Mouse (Mus musculus) ES-E14 (cell line): Measurements from ENCODE around the gene Fgfr1op2. TPM values are rescaled to one million over a fixed set of nuclear protein-coding genes. Genes with fewer than 3 reads are reported as not detected.

Experiments
- DNase-seq: peaks from one replicate; pipeline ENCODE4 v3.0.0-alpha.2; 2013; ENCODE audit warnings: low read depth, low spot score
- H3K27ac ChIP-seq: 2 replicates; pipeline ENCODE4 v1.5.1; 2012; ENCODE audit warnings: low read depth, mild to moderate bottlenecking, low read length, moderate library complexity, mixed read lengths; ENCODE audit not compliant: poor library complexity, insufficient read depth, severe bottlenecking
- H3K36me3 ChIP-seq: 2 replicates; pipeline ENCODE4 v1.6.1; 2012; ENCODE audit warnings: mild to moderate bottlenecking, low read length, moderate library complexity, mixed read lengths; ENCODE audit not compliant: control insufficient read depth, poor library complexity, insufficient read depth, severe bottlenecking
- H3K4me1 ChIP-seq, 2 experiments: fragments of 150-350 bp in 1 of 2; sonication (generic) in 1 of 2; 2 replicates each; pipeline ENCODE4 v1.6.1; 2012; ENCODE audit warnings: low read length in 2 of 2, mild to moderate bottlenecking in 1 of 2, mixed read lengths in 1 of 2; ENCODE audit not compliant: control insufficient read depth in 2 of 2, insufficient read depth in 2 of 2, poor library complexity in 1 of 2
- H3K4me3 ChIP-seq, 2 experiments: fragments of 150-350 bp in 1 of 2; sonication (generic) in 1 of 2; 2 replicates each; pipeline ENCODE4 v1.5.1; 2012; ENCODE audit warnings: low read length in 2 of 2, low read depth in 1 of 2, mild to moderate bottlenecking in 1 of 2, mixed read lengths in 1 of 2; ENCODE audit not compliant: insufficient read depth in 1 of 2, poor library complexity in 1 of 2, severe bottlenecking in 1 of 2
- H3K9ac ChIP-seq: 2 replicates; pipeline ENCODE4 v1.6.1; 2012; ENCODE audit warnings: low read depth, mild to moderate bottlenecking, low read length, mixed read lengths; ENCODE audit not compliant: poor library complexity, insufficient read depth, severe bottlenecking
- H3K9me3 ChIP-seq: fragments of 150-350 bp; sonication (generic); 2 replicates; pipeline ENCODE4 v1.6.1; 2012; ENCODE audit warnings: low read depth, mild to moderate bottlenecking, low read length; ENCODE audit not compliant: control insufficient read depth, insufficient read depth
- CHD2 ChIP-seq: IDR thresholded peaks from 2 replicates; pipeline ENCODE4 v1.6.1; 2014; ENCODE audit warnings: mild to moderate bottlenecking, low read depth, low read length, inconsistent platforms
- HCFC1 ChIP-seq: IDR thresholded peaks from 2 replicates; pipeline ENCODE4 v1.6.1; 2012; ENCODE audit warnings: low read length, inconsistent platforms, borderline replicate concordance; ENCODE audit not compliant: insufficient read depth
- MAFK ChIP-seq: IDR thresholded peaks from 2 replicates; pipeline ENCODE4 v1.6.1; 2014; ENCODE audit warnings: mild to moderate bottlenecking, low read depth, low read length, inconsistent platforms; ENCODE audit not compliant: insufficient read depth
- ZC3H11A ChIP-seq: IDR thresholded peaks from 2 replicates; pipeline ENCODE4 v1.6.1; 2012; ENCODE audit warnings: low read depth, mild to moderate bottlenecking, inconsistent platforms, low read length, borderline replicate concordance
- ZNF384 ChIP-seq: IDR thresholded peaks from 2 replicates; pipeline ENCODE4 v1.6.1; 2012; ENCODE audit warnings: low read depth, low read length, inconsistent platforms
- in situ Hi-C, 2 experiments: fragments of 600-800 bp; cut with MboI; formaldehyde crosslinking; loops; one replicate each; pipeline ENCODE4 v1.15.1; 2025; ENCODE audit warnings: low sequenced_read_pairs in 2 of 2, inconsistent platforms in 1 of 2; ENCODE audit not compliant: unreplicated experiment in 2 of 2
- total RNA-seq: library from RNA; depleted of rRNA; stranded (reverse); fragments of 300-350 nt; gene quantifications from 2 replicates; pipeline ENCODE4 v1.2.3, GENCODE M21; 2012

Fgfr1op2 gene
- total RNA-seq, 1 experiment = 35.7 TPM

DNA sequence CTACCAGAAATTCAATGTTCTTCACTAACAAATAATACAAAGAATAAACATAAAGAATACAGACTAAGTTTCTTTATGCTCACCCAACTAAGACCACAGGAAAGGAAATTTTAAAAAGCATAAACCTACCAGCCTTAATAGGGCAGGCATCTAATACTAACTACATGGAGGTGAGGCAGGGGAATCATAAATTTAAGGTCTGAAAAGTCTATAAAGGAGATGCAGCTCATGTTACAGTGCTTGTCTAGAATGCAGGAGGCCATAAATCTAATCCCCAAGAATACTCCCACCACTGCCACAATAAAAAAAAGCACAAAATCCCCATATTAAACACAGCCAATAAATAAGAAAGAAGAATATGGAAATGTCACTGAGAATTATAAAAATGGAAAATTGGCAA is 4.9 kb upstream of the Fgfr1op2 start:
- Histone ChIP-seq H3K4me1 (peaks cover 0 to 1% of the 10 kb centered on the region in 2 experiments; a peak in 1 of 4 replicates), H3K4me3 (no peak overlapping the region), H3K9me3 (no peaks in the 10 kb centered on the region), H3K36me3 (no peaks in the 10 kb centered on the region), H3K27ac (no peak overlapping the region), H3K9ac (no peak overlapping the region)
- TF ChIP-seq CHD2 (no peak), MAFK (no peak), ZC3H11A (no peak), HCFC1 (no peak), ZNF384 (no peak)
- in situ Hi-C loops = no loop called here
- no peak for DNase-seq

DNA sequence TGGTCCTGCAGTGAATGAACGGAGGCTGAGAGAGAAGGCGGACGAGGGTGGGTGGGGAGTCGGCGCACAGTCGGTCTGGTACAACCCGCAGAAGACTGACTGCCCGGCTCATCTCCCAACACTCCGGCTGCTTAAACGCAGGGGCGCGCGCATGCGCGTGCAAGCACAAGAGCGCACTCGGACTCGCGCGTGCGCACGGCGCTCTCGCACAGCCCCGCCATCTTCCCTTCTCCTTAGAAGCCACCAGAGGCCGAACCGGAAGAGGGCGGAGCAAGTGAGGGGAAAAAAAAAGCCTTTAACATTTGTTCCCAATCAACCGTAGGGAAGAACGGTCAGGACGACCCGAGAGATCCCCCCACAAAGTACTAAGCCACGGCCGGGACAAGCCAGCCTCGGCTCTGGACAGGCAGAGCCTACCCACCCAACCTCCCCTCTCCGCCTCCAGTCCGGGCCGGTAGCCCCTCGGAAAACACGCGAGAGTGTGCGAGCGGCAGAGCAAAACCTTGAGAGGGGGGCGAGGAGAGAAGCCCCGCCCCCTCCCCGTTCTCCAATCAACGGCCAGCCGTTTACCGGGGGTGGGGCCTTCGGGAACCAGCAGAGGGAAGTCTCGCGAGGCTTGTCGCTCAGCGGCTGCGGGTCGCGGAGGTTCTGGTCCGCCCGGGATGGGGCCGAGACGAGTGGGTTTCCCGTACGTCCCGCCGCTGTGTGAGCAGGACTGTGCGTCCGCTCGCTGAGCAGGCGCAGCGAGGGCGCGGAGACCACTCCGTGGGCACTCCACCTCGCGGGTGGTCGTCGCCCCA is 507 bp downstream of the Fgfr1op2 start, which contains the start of gene Ints13:
Gene Ints13 (minus strand): TSS at position 526 of the 800 bp plus-strand sequence.
- Histone ChIP-seq H3K27ac (peak within 1 kb of the TSS; percentile 94), H3K36me3 (no peaks in the 10 kb centered on the region), H3K4me3 (peak within 1 kb of the TSS; percentile 83 to 100), H3K4me1 (peaks cover 0 to 3% of the 10 kb centered on the region in 2 experiments; a peak in 2 of 4 replicates), H3K9me3 (no peaks in the 10 kb centered on the region), H3K9ac (peak within 1 kb of the TSS; percentile 100)
- TF ChIP-seq HCFC1 = 0 out of 2 replicates have a peak, but pooled peaks have one; percentile 51
- TF ChIP-seq MAFK = no peak
- peak; percentile 79 for TF ChIP-seq CHD2
- TF ChIP-seq ZNF384 = peak; percentile 98
- TF ChIP-seq ZC3H11A = no peak
- in situ Hi-C loops = no loop called here
- peak; percentile 97 for DNase-seq

DNA sequence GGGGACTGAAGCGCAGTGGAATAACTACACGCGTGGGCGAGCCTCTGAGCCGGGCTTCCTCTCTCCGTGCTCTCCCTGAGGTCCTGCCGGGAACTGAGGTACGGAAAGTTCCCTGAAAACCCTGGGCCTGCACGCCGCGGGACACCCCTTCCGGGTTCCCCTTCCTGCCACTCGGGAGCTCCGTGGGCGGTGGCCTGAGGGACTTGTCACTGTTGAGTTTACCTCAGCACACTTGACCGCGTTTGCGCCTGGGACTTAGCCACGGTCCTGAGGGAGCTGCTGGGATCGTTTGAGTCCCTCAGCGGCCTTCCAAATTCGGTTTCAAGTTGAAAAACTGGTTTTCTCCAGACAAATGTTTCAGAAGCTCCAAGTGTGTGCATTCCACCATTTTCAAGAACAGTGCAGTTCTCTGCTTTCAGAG is 1.1 kb downstream of the Fgfr1op2 start:
- Histone ChIP-seq H3K9ac (peak overlapping the region; percentile 100), H3K36me3 (no peaks in the 10 kb centered on the region), H3K4me3 (peak overlapping the region; percentile 83 to 100), H3K27ac (peak overlapping the region; percentile 86), H3K9me3 (no peaks in the 10 kb centered on the region), H3K4me1 (peaks cover 0 to 3% of the 10 kb centered on the region in 2 experiments; a peak in 2 of 4 replicates)
- DNase-seq = no peak
- no peak for TF ChIP-seq CHD2
- TF ChIP-seq HCFC1 = no peak
- no peak for TF ChIP-seq MAFK
- TF ChIP-seq ZC3H11A = no peak
- TF ChIP-seq ZNF384 = no peak
- in situ Hi-C loops = no loop called here

DNA sequence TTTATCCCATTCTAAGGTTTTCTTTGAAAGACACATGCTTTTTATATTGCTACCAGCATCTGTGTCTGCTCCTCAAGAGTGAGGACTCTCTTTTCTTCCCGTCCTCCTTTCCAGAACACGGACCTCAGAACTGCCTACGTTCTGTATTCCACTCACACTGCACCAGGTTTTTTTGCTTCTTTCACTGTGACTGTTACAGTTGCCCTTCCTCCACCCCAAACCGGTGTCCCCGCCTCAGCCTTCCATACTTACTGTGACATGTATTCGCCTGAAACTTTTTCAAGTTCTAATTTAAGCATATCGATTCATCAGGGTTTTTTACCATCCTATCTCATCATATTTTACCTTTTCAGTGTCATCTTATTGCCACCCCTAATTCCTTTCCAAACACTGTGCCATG is 1.6 kb downstream of the Fgfr1op2 start:
- no peak overlapping the region for H3K27ac ChIP-seq
- DNase-seq = no peak

More for the DNA sequence above, 1.6 kb downstream of the Fgfr1op2 start:
- TF ChIP-seq HCFC1 = no peak
- TF ChIP-seq ZC3H11A = no peak
- no peak for TF ChIP-seq CHD2
- TF ChIP-seq MAFK = no peak
- TF ChIP-seq ZNF384 = no peak
- Histone ChIP-seq H3K9me3 (no peaks in the 10 kb centered on the region), H3K36me3 (no peaks in the 10 kb centered on the region), H3K4me3 (peak overlapping the region; percentile 83 to 100), H3K9ac (peak overlapping the region; percentile 100; the same call in 1 of the 2 replicates), H3K4me1 (peaks cover 0 to 3% of the 10 kb centered on the region in 2 experiments; a peak in 2 of 4 replicates)
- in situ Hi-C loops = no loop called here
